ENCODE assay signal across 25 mouse cellular contexts in genomic region chr5:143477901-143478300, GRCm38 (mm10). TPM values are rescaled to one million over a fixed set of nuclear protein-coding genes. Genes with fewer than 3 reads are reported as not detected.
DNase-seq lines count a peak whose midpoint lies in the region; ATAC-seq and TF ChIP-seq lines count a peak whose summit lies in the region.
"Had no signal": no experiment of that assay in that cellular context is flagged by ENCODE, and none has a peak within 500 bp of the region (broad histone marks: within the 10 kb centered on the region; RNA-seq: fewer than 3 reads in every experiment).

No protein-coding gene starts in this region.

- no peak overlapping the region for H3K9ac ChIP-seq in forebrain, embryonic 11.5 days (ENCODE audit: low read length)
- no peak overlapping the region for H3K9ac ChIP-seq in forebrain, embryonic 12.5 days
- no peak overlapping the region for H3K9ac ChIP-seq in heart, embryonic 12.5 days
- H3K9ac ChIP-seq in stomach, postnatal 0 days (ENCODE audit: low read length) = no peak overlapping the region
- H3K9ac ChIP-seq: embryonic facial prominence, embryonic 13.5 days; embryonic facial prominence, embryonic 15.5 days had no signal

- H3K27ac ChIP-seq in forebrain, embryonic 11.5 days (ENCODE audit: low read depth, low read length) = no peak overlapping the region
- H3K27ac ChIP-seq in forebrain, embryonic 12.5 days = no peak overlapping the region
- no peak overlapping the region for H3K27ac ChIP-seq in heart, embryonic 10.5 days
- H3K27ac ChIP-seq in heart, embryonic 12.5 days (ENCODE audit: poor library complexity, severe bottlenecking) = no peak overlapping the region
- no peak overlapping the region for H3K27ac ChIP-seq in stomach, postnatal 0 days (replicated peaks)
- H3K27ac ChIP-seq: embryonic facial prominence, embryonic 13.5 days; embryonic facial prominence, embryonic 15.5 days; forebrain, embryonic 10.5 days had no signal

- H3K4me3 ChIP-seq in forebrain, embryonic 11.5 days (ENCODE audit: low read depth, low read length) = no peak overlapping the region
- H3K4me3 ChIP-seq in forebrain, embryonic 12.5 days (replicated peaks) = no peak overlapping the region
- no peak overlapping the region for H3K4me3 ChIP-seq in heart, embryonic 10.5 days
- no peak overlapping the region for H3K4me3 ChIP-seq in heart, embryonic 12.5 days
- no peak overlapping the region for H3K4me3 ChIP-seq in stomach, postnatal 0 days (ENCODE audit: low read depth, low read length)
- H3K4me3 ChIP-seq: embryonic facial prominence, embryonic 13.5 days; embryonic facial prominence, embryonic 15.5 days; erythroblast, embryonic 14.5 days; forebrain, embryonic 10.5 days had no signal

- no peaks in the 10 kb centered on the region for H3K4me1 ChIP-seq in forebrain, embryonic 11.5 days (replicated peaks; ENCODE audit: control insufficient read depth, insufficient read depth, low read length)
- no peaks in the 10 kb centered on the region for H3K4me1 ChIP-seq in forebrain, embryonic 12.5 days
- no peaks in the 10 kb centered on the region; the same call in 1 of the 2 replicates for H3K4me1 ChIP-seq in heart, embryonic 10.5 days
- no peaks in the 10 kb centered on the region for H3K4me1 ChIP-seq in heart, embryonic 12.5 days (replicated peaks)
- no peaks in the 10 kb centered on the region for H3K4me1 ChIP-seq in stomach, postnatal 0 days (replicated peaks; ENCODE audit: control insufficient read depth, insufficient read depth)
- H3K4me1 ChIP-seq: embryonic facial prominence, embryonic 13.5 days; embryonic facial prominence, embryonic 15.5 days; forebrain, embryonic 10.5 days had no signal

- ATAC-seq in forebrain, embryonic 11.5 days (replicated peaks; ENCODE audit: low FRiP score) = no peak
- ATAC-seq in forebrain, embryonic 12.5 days (ENCODE audit: low FRiP score) = no peak
- ATAC-seq in heart, embryonic 12.5 days (ENCODE audit: insufficient number of reproducible peaks, low FRiP score) = no peak
- no peak for ATAC-seq in stomach, postnatal 0 days (ENCODE audit: low FRiP score, low TSS enrichment)
- ATAC-seq: activated CD4-positive, CD25-positive, alpha-beta regulatory T cell, adult 4 months; CD4-positive, CD25-positive, alpha-beta regulatory T cell, adult 4 months; forebrain, embryonic 14.5 days; forebrain, embryonic 16.5 days; Patski had no signal

- no peak for TF ChIP-seq CTCF in stomach, postnatal 0 days (IDR thresholded peaks at IDR 0.05; ENCODE audit: low read depth)

- no peak overlapping the region for H3K4me2 ChIP-seq in forebrain, embryonic 11.5 days (ENCODE audit: low read depth, low read length, severe bottlenecking)
- no peak overlapping the region for H3K4me2 ChIP-seq in forebrain, embryonic 12.5 days
- H3K4me2 ChIP-seq in heart, embryonic 12.5 days = no peak overlapping the region
- no peak overlapping the region for H3K4me2 ChIP-seq in stomach, postnatal 0 days (replicated peaks; ENCODE audit: low read depth)
- H3K4me2 ChIP-seq: embryonic facial prominence, embryonic 13.5 days; embryonic facial prominence, embryonic 15.5 days had no signal

- no peaks in the 10 kb centered on the region for H3K9me3 ChIP-seq in forebrain, embryonic 11.5 days (ENCODE audit: control insufficient read depth, low read length)
- H3K9me3 ChIP-seq in forebrain, embryonic 12.5 days = no peaks in the 10 kb centered on the region
- no peaks in the 10 kb centered on the region for H3K9me3 ChIP-seq in heart, embryonic 10.5 days
- H3K9me3 ChIP-seq in heart, embryonic 12.5 days (replicated peaks) = no peaks in the 10 kb centered on the region
- no peaks in the 10 kb centered on the region for H3K9me3 ChIP-seq in stomach, postnatal 0 days (ENCODE audit: control insufficient read depth, low read length)
- H3K9me3 ChIP-seq: embryonic facial prominence, embryonic 13.5 days; embryonic facial prominence, embryonic 15.5 days; forebrain, embryonic 10.5 days; G1E had no signal

- H3K36me3 ChIP-seq in forebrain, embryonic 11.5 days (ENCODE audit: control insufficient read depth, insufficient read depth, low read length) = peaks cover 9% of the 10 kb centered on the region; the same call in 1 of the 2 replicates
- peaks cover 83% of the 10 kb centered on the region for H3K36me3 ChIP-seq in forebrain, embryonic 12.5 days (replicated peaks)
- peaks cover 85% of the 10 kb centered on the region for H3K36me3 ChIP-seq in heart, embryonic 10.5 days
- peaks cover 77% of the 10 kb centered on the region for H3K36me3 ChIP-seq in heart, embryonic 12.5 days
- H3K36me3 ChIP-seq in stomach, postnatal 0 days (ENCODE audit: control insufficient read depth, insufficient read depth, low read length) = 0 out of 2 replicates have a peak, but pooled peaks cover 2% of the 10 kb centered on the region

- no peaks in the 10 kb centered on the region for H3K27me3 ChIP-seq in forebrain, embryonic 11.5 days (ENCODE audit: control insufficient read depth, insufficient read depth, low read length)
- H3K27me3 ChIP-seq in forebrain, embryonic 12.5 days = no peaks in the 10 kb centered on the region
- H3K27me3 ChIP-seq in heart, embryonic 10.5 days (ENCODE audit: insufficient read depth, poor library complexity, severe bottlenecking) = no peaks in the 10 kb centered on the region
- no peaks in the 10 kb centered on the region for H3K27me3 ChIP-seq in heart, embryonic 12.5 days (replicated peaks)
- no peaks in the 10 kb centered on the region for H3K27me3 ChIP-seq in stomach, postnatal 0 days (ENCODE audit: control insufficient read depth, insufficient read depth, low read length)
- H3K27me3 ChIP-seq: CH12.LX; embryonic facial prominence, embryonic 13.5 days; embryonic facial prominence, embryonic 15.5 days; Patski had no signal

- 90% methylated on average over 3 of the region's 3 CpGs for WGBS in forebrain, embryonic 11.5 days
- 98% methylated on average over 3 of the region's 3 CpGs for WGBS in forebrain, embryonic 12.5 days
- 93% methylated on average over 3 of the region's 3 CpGs for WGBS in heart, embryonic 10.5 days
- WGBS in heart, embryonic 12.5 days = 88% methylated on average over 3 of the region's 3 CpGs
- 81% methylated on average over 3 of the region's 3 CpGs for WGBS in stomach, postnatal 0 days

- TF ChIP-seq EP300 in stomach, postnatal 0 days (optimal IDR thresholded peaks at IDR 0.05) = no peak

- peak; percentile 43 for DNase-seq in forebrain, embryonic 11.5 days (ENCODE audit: low spot score)
- DNase-seq in heart, embryonic 10.5 days (ENCODE audit: low spot score) = peak; percentile 53
- DNase-seq in stomach, postnatal 0 days (ENCODE audit: low spot score) = peak; percentile 4
- DNase-seq: adrenal gland, adult 8-10 months; adrenal gland, postnatal 14 days; adrenal gland, postnatal 36 days; B cell, adult 2 months; cerebellum, adult 11-12 months; cerebellum, adult 9-11 months; cerebellum, postnatal 14 days; cerebellum, postnatal 36 days; embryo, embryonic 11 days had no signal

RNA-seq across cellular contexts. Expression of gene Daglb, which starts 13.5 kb away (rescaled TPM):
- polyA plus RNA-seq in forebrain, embryonic 11.5 days (2014; fragmentation: Nextera tagmentation; extraction: Ambion mirVana) = 12.5 and 13.8 TPM in 2 replicates
- 13.0 and 13.8 TPM in 2 replicates for polyA plus RNA-seq in forebrain, embryonic 12.5 days (2016; fragmentation: Nextera tagmentation; extraction: Ambion mirVana)
- polyA plus RNA-seq in heart, embryonic 10.5 days (2016; fragmentation: Nextera tagmentation; extraction: Ambion mirVana) = 11.9 and 13.9 TPM in 2 replicates
- 10.6 TPM in 2 replicates for polyA plus RNA-seq in heart, embryonic 12.5 days (2016; fragmentation: Nextera tagmentation; extraction: Ambion mirVana)
- 5.5 and 5.9 TPM in 2 replicates for polyA plus RNA-seq in stomach, postnatal 0 days (2015; fragmentation: Nextera tagmentation; extraction: Ambion mirVana)

RNA-seq across cellular contexts. Expression of gene Rac1, which starts 49.9 kb away (rescaled TPM):
- polyA plus RNA-seq in forebrain, embryonic 11.5 days (2014; fragmentation: Nextera tagmentation; extraction: Ambion mirVana) = 464 and 491 TPM in 2 replicates
- 377 and 395 TPM in 2 replicates for polyA plus RNA-seq in forebrain, embryonic 12.5 days (2016; fragmentation: Nextera tagmentation; extraction: Ambion mirVana)
- polyA plus RNA-seq in heart, embryonic 10.5 days (2016; fragmentation: Nextera tagmentation; extraction: Ambion mirVana) = 369 and 431 TPM in 2 replicates
- polyA plus RNA-seq in heart, embryonic 12.5 days (2016; fragmentation: Nextera tagmentation; extraction: Ambion mirVana) = 401 and 418 TPM in 2 replicates
- polyA plus RNA-seq in stomach, postnatal 0 days (2015; fragmentation: Nextera tagmentation; extraction: Ambion mirVana) = 345 and 377 TPM in 2 replicates
